Mouse (Mus musculus) liver, postnatal 0 days (tissue): ENCODE results near the gene Eif3g.

Source experiments
- CTCF ChIP-seq: sonication (generic); IDR thresholded peaks from 2 replicates; pipeline ENCODE4 v1.5.1; 2016; ENCODE audit warnings: antibody characterized with exemption, low read depth
- EP300 ChIP-seq: IDR thresholded peaks from 2 replicates; pipeline ENCODE4 v1.6.1; 2016; ENCODE audit warnings: antibody characterized with exemption, low read depth, mild to moderate bottlenecking

DNA sequence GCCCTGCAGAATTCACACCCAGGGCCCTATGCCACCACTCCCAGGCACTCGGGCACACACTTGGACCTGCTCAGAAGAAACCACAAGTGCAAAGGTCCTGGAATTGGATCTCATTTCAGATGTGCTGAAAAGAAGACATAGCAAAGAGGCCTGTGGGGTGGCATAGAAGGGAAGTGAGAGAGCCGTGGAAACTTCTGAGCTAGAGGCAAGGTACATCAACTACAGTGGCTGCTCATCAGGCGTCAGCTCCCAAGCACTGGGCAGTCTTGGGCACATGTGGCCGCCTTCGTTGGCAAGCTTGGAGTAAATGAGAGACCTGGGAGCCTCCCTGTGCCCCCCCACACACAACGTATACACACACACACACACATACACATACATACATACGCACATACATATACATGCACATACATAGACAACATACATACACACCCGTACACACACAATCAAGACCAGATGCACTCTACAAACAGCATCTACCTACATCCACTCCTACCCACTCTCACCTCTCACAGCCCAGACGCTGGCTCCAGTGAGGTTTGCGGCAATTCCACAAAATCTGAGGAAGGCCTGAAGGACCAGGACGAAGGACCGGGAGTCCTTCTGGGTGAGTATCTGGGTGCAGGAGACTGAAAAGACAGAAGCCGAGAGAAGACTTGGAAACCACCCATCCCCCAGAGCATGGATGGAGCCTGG is 19.2 kb downstream of the Eif3g start, which contains the start of gene Angptl6:
- TF ChIP-seq EP300 (no peak), CTCF (no peak)
